Mouse (Mus musculus): Measurements from ENCODE around the gene Aasdh. TPM values are rescaled to one million over a fixed set of nuclear protein-coding genes. Genes with fewer than 3 reads are reported as not detected.

The Aasdh gene
- polyA plus RNA-seq, 1 experiment from 2014 or later = 17.0 TPM

GRCm38 (mm10) chr5:76857103-76858015, 48.0 kb downstream of the Aasdh start:
- Histone ChIP-seq H3K4me1 (peaks cover 10% of the 10 kb centered on the region; the same call in 1 of the 2 replicates), H3K36me3 (peaks cover 36% of the 10 kb centered on the region), H3K27me3 (replicated peaks) (peaks cover 7% of the 10 kb centered on the region; the same call in 1 of the 2 replicates), H3K27ac (replicated peaks) (no peak overlapping the region), H3K4me3 (replicated peaks) (peak overlapping the region; percentile 23), H3K9me3 (replicated peaks) (no peaks in the 10 kb centered on the region), H3K9ac (replicated peaks) (0 out of 2 replicates have a peak overlapping the region, but pooled peaks have one; percentile 14), H3K4me2 (peak overlapping the region; percentile 51)
- WGBS = 33% methylated on average over 62 of the region's 62 CpGs
- no peak for ATAC-seq (ENCODE audit: low FRiP score)

- no peak overlapping the region for H3K9ac ChIP-seq (replicated peaks)
- no peak overlapping the region for H3K27ac ChIP-seq (replicated peaks)
- ATAC-seq (ENCODE audit: low FRiP score) = no peak
- peaks cover 10% of the 10 kb centered on the region; the same call in 1 of the 2 replicates for H3K4me1 ChIP-seq
- H3K4me2 ChIP-seq = peak overlapping the region; percentile 51
- no peaks in the 10 kb centered on the region for H3K9me3 ChIP-seq (replicated peaks)
- 27% methylated on average over 25 of the region's 25 CpGs for WGBS
- peaks cover 7% of the 10 kb centered on the region; the same call in 1 of the 2 replicates for H3K27me3 ChIP-seq (replicated peaks)
- H3K4me3 ChIP-seq (replicated peaks) = 0 out of 2 replicates have a peak overlapping the region, but pooled peaks have one; percentile 23
- peaks cover 39% of the 10 kb centered on the region for H3K36me3 ChIP-seq
Measured at GRCm38 (mm10) chr5:76855829-76856600, 49.3 kb downstream of the Aasdh start.

- WGBS = 14% methylated on average over 10 of the region's 10 CpGs
- peaks cover 10% of the 10 kb centered on the region; the same call in 1 of the 2 replicates for H3K4me1 ChIP-seq
- H3K36me3 ChIP-seq = peaks cover 24% of the 10 kb centered on the region
- ATAC-seq (ENCODE audit: low FRiP score) = peak; percentile 87
- H3K4me2 ChIP-seq = no peak overlapping the region
- no peak overlapping the region for H3K4me3 ChIP-seq (replicated peaks)
- H3K27me3 ChIP-seq (replicated peaks) = peaks cover 7% of the 10 kb centered on the region; the same call in 1 of the 2 replicates
- H3K9me3 ChIP-seq (replicated peaks) = no peaks in the 10 kb centered on the region
- no peak overlapping the region for H3K27ac ChIP-seq (replicated peaks)
- H3K9ac ChIP-seq (replicated peaks) = no peak overlapping the region
Measured at GRCm38 (mm10) chr5:76853549-76853948, 51.8 kb downstream of the Aasdh start.

GRCm38 (mm10) chr5:76851316-76851715, 54.0 kb downstream of the Aasdh start:
- no peak overlapping the region for H3K4me2 ChIP-seq
- H3K27ac ChIP-seq (replicated peaks) = no peak overlapping the region
- H3K9ac ChIP-seq (replicated peaks) = no peak overlapping the region
- H3K4me1 ChIP-seq = peaks cover 2% of the 10 kb centered on the region; the same call in 1 of the 2 replicates
- H3K9me3 ChIP-seq (replicated peaks) = no peaks in the 10 kb centered on the region
- no peaks in the 10 kb centered on the region for H3K27me3 ChIP-seq (replicated peaks)
- WGBS = 84% methylated on average over 4 of the region's 4 CpGs
- H3K4me3 ChIP-seq (replicated peaks) = no peak overlapping the region
- no peak for ATAC-seq (ENCODE audit: low FRiP score)
- H3K36me3 ChIP-seq = peaks cover 8% of the 10 kb centered on the region; the same call in 1 of the 2 replicates

GRCm38 (mm10) chr5:76847106-76847505, 58.2 kb downstream of the Aasdh start:
- WGBS = 83% methylated on average over 6 of the region's 6 CpGs
- no peaks in the 10 kb centered on the region for H3K27me3 ChIP-seq (replicated peaks)

GRCm38 (mm10) chr5:76844618-76845186, 60.6 kb downstream of the Aasdh start:
- WGBS = 40% methylated on average over 14 of the region's 14 CpGs
- 0 out of 2 replicates have a peak overlapping the region, but pooled peaks have one; percentile 5 for H3K4me2 ChIP-seq
- ATAC-seq (ENCODE audit: low FRiP score) = peak; percentile 43

More at GRCm38 (mm10) chr5:76847106-76847505, 58.2 kb downstream of the Aasdh start:
- Histone ChIP-seq H3K4me2 (no peak overlapping the region), H3K4me3 (replicated peaks) (no peak overlapping the region), H3K9me3 (replicated peaks) (no peaks in the 10 kb centered on the region), H3K9ac (replicated peaks) (no peak overlapping the region), H3K4me1 (peaks cover 20% of the 10 kb centered on the region), H3K36me3 (peaks cover 4% of the 10 kb centered on the region; the same call in 1 of the 2 replicates), H3K27ac (replicated peaks) (no peak overlapping the region)
- no peak for ATAC-seq (ENCODE audit: low FRiP score)

GRCm38 (mm10) chr5:76843851-76844419, 61.4 kb downstream of the Aasdh start:
- no peak overlapping the region for H3K9ac ChIP-seq (replicated peaks)
- H3K9me3 ChIP-seq (replicated peaks) = no peaks in the 10 kb centered on the region
- peak overlapping the region; percentile 62; the same call in 1 of the 2 replicates for H3K27ac ChIP-seq (replicated peaks)
- H3K36me3 ChIP-seq = no peaks in the 10 kb centered on the region
- no peak overlapping the region for H3K4me3 ChIP-seq (replicated peaks)
- H3K4me2 ChIP-seq = no peak overlapping the region
- H3K27me3 ChIP-seq (replicated peaks) = no peaks in the 10 kb centered on the region
- ATAC-seq (ENCODE audit: low FRiP score) = no peak
- peaks cover 20% of the 10 kb centered on the region for H3K4me1 ChIP-seq
- 85% methylated on average over 9 of the region's 9 CpGs for whole genome bisulfite sequencing

More at GRCm38 (mm10) chr5:76844618-76845186, 60.6 kb downstream of the Aasdh start:
- H3K36me3 ChIP-seq = no peaks in the 10 kb centered on the region
- H3K9me3 ChIP-seq (replicated peaks) = no peaks in the 10 kb centered on the region
- no peaks in the 10 kb centered on the region for H3K27me3 ChIP-seq (replicated peaks)
- peak overlapping the region; percentile 62 for H3K27ac ChIP-seq (replicated peaks)
- peaks cover 20% of the 10 kb centered on the region for H3K4me1 ChIP-seq
- H3K9ac ChIP-seq (replicated peaks) = no peak overlapping the region
- H3K4me3 ChIP-seq (replicated peaks) = no peak overlapping the region

GRCm38 (mm10) chr5:76843448-76843847, 61.9 kb downstream of the Aasdh start:
- peaks cover 20% of the 10 kb centered on the region for H3K4me1 ChIP-seq
- H3K4me2 ChIP-seq = no peak overlapping the region
- no peak overlapping the region for H3K27ac ChIP-seq (replicated peaks)
- no peaks in the 10 kb centered on the region for H3K9me3 ChIP-seq (replicated peaks)
- H3K36me3 ChIP-seq = no peaks in the 10 kb centered on the region
- ATAC-seq (ENCODE audit: low FRiP score) = no peak
- H3K4me3 ChIP-seq (replicated peaks) = no peak overlapping the region
- H3K27me3 ChIP-seq (replicated peaks) = no peaks in the 10 kb centered on the region
- no peak overlapping the region for H3K9ac ChIP-seq (replicated peaks)
- 17% methylated on average over 4 of the region's 4 CpGs for WGBS

- WGBS = 73% methylated on average over 2 of the region's 2 CpGs
- no peak overlapping the region for H3K27ac ChIP-seq (replicated peaks)
- H3K9me3 ChIP-seq (replicated peaks) = no peaks in the 10 kb centered on the region
- no peaks in the 10 kb centered on the region for H3K27me3 ChIP-seq (replicated peaks)
- H3K4me1 ChIP-seq = peaks cover 20% of the 10 kb centered on the region
- ATAC-seq (ENCODE audit: low FRiP score) = no peak
- H3K4me2 ChIP-seq = no peak overlapping the region
- H3K4me3 ChIP-seq (replicated peaks) = no peak overlapping the region
- H3K36me3 ChIP-seq = no peaks in the 10 kb centered on the region
- H3K9ac ChIP-seq (replicated peaks) = no peak overlapping the region
Measured at GRCm38 (mm10) chr5:76841859-76842258, 63.5 kb downstream of the Aasdh start.

- WGBS = 83% methylated on average over 6 of the region's 6 CpGs
- H3K9me3 ChIP-seq (replicated peaks) = no peaks in the 10 kb centered on the region
- no peak overlapping the region for H3K27ac ChIP-seq (replicated peaks)
- no peak overlapping the region for H3K4me2 ChIP-seq
- H3K4me3 ChIP-seq (replicated peaks) = no peak overlapping the region
- ATAC-seq (ENCODE audit: low FRiP score) = no peak
- peaks cover 13% of the 10 kb centered on the region for H3K4me1 ChIP-seq
- no peaks in the 10 kb centered on the region for H3K36me3 ChIP-seq
- no peaks in the 10 kb centered on the region for H3K27me3 ChIP-seq (replicated peaks)
- H3K9ac ChIP-seq (replicated peaks) = no peak overlapping the region
Measured at GRCm38 (mm10) chr5:76839786-76840185, 65.5 kb downstream of the Aasdh start.

- peak; percentile 37; the same call in 1 of the 2 replicates for ATAC-seq (ENCODE audit: low FRiP score)
- peak overlapping the region; percentile 48; the same call in 1 of the 2 replicates for H3K27ac ChIP-seq (replicated peaks)
- WGBS = 62% methylated on average over 5 of the region's 5 CpGs
Measured at GRCm38 (mm10) chr5:76837018-76837417, 68.3 kb downstream of the Aasdh start.

More at GRCm38 (mm10) chr5:76837018-76837417, 68.3 kb downstream of the Aasdh start:
- Histone ChIP-seq H3K4me2 (no peak overlapping the region), H3K4me3 (replicated peaks) (no peak overlapping the region), H3K27me3 (replicated peaks) (no peaks in the 10 kb centered on the region), H3K36me3 (no peaks in the 10 kb centered on the region), H3K4me1 (no peaks in the 10 kb centered on the region), H3K9me3 (replicated peaks) (no peaks in the 10 kb centered on the region), H3K9ac (replicated peaks) (no peak overlapping the region)
